Mouse (Mus musculus) olfactory bulb, adult 2 months (tissue): ENCODE results near the gene Fndc7.

ENCODE experiments used
- CTCF ChIP-seq: fragments of 200-500 bp; IDR thresholded peaks from 2 replicates; pipeline ENCODE4 v1.5.1; 2012; ENCODE audit warnings: low read depth, mild to moderate bottlenecking, low read length, moderate library complexity; ENCODE audit not compliant: insufficient read depth
- POLR2A ChIP-seq: fragments of 200-500 bp; IDR thresholded peaks from 2 replicates; pipeline ENCODE4 v1.6.1; 2012; ENCODE audit warnings: mild to moderate bottlenecking, low read depth, low read length, moderate library complexity; ENCODE audit not compliant: insufficient read depth

DNA sequence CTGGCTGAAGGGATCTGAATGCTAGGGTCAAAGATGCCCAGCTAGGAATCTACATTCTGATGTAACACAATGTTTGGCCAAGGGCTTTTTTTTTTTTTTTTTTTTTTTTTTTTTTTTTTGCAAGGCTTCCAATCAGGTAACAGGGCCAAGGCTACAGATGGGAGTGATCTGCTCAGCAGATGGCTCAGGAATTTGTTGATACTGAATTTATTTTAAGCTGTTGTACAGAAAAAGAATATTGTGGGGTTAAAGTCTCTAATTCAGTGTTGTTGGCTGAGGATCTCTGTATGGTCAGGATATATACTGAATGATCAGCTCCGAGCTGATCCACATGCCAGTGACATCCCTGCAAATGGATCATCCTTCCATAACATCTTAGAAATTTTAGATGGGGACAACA is 26.2 kb upstream of the Fndc7 start:
- TF ChIP-seq CTCF (no peak), POLR2A (no peak)
